Mouse (Mus musculus) spleen, adult 2 months (tissue): ENCODE measurements around the gene Iqgap3.

Experiments
- CTCF ChIP-seq: fragments of 200-500 bp; IDR thresholded peaks from 2 replicates; pipeline ENCODE4 v1.5.1; 2011; ENCODE audit warnings: mild to moderate bottlenecking, inconsistent platforms; ENCODE audit not compliant: insufficient read depth, insufficient read length, insufficient replicate concordance; ENCODE audit errors: extremely low read depth
- POLR2A ChIP-seq: fragments of 200-500 bp; IDR thresholded peaks from 2 replicates; pipeline ENCODE4 v1.6.1; 2011; ENCODE audit warnings: low read depth, low read length, inconsistent platforms

DNA sequence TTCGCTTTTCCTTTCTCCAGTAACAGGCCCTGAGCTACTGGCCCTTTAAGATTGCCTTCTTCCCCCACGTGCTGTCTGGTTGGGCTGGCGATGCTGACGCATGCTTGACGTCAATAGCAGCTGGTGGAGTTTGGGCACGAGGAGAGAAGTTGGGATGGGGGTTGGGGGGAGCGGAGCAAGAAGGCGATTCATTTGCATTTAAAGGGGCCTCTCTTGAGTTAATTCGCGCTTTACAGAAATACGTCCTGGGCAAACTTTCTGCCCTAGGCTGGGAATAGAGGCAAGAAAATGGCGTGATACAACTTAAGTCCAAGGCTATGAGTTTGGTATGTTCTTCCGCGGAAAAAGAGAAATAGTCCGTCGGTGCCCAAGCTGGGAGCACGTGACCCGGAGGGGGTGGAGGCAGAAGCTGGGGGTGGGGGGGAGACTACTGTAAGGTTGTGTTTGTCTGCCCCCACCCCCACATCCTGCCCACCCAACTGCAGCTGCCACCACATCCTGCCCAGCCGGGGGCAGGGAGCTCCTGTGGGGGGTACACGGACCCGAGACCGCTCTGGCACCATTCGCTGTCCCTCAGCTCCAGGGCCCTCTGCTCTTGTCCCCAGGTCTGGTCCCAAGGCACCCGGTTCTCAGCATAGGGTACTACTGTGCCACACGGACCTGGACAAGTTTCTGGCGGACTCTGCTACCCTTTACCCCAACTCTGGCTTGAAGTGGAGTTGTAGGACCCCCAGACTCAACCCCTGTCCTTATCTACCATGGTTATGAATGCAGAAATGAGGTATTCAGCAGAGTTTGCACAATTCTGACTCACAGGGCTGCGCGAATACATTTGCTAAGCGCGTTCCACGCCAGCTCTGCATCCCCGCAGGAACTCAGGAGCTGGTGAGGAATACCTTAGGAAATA is 56.8 kb downstream of the Iqgap3 start:
- no peak for TF ChIP-seq CTCF
- TF ChIP-seq POLR2A: peak; percentile 94
